Mouse (Mus musculus): Measurements from ENCODE around the gene Cldn9. TPM values are rescaled to one million over a fixed set of nuclear protein-coding genes. Genes with fewer than 3 reads are reported as not detected.

The Cldn9 gene
- polyA plus RNA-seq, 1 experiment from 2014 or later = 0.70 TPM

DNA sequence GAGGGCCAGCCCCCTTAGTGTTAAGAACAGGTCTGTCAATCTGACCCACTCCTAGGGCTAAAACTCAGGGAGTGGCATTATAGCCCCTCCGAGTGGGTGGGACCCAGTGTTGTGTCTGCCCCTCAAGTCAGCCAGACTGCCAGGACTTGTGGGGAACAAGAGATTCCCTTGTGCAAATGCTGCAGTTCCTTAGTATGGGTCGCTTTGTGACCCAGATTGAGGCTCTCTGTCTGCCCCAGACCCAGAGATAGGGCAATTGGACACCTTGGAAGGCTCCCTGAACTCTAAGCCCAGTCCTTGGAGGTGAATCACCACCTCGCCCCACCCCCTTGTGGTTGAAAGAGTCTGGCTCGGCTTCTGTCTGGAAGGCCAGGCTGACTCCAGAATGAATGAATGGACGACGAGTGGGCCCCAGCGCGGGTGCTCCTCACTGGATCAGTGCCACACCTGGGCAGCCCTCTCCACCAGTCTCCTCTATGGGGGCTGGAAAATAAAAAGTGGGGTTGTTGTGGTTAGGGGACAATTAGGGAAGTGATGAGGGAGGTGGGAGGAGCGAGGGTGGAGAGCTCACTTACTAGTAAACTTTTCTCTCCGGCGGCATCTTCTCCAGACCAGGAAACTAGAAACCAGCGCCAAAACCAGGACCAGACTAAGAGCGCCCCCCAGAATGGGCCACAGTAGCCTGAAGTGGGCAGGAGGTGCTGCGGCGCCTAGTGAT, 8.1 kb downstream of the Cldn9 start:
- H3K9ac ChIP-seq (replicated peaks; ENCODE audit: low read depth, low read length) = no peak overlapping the region
- 10% methylated on average over 15 of the region's 15 CpGs for WGBS
- H3K9me3 ChIP-seq (ENCODE audit: control insufficient read depth, low read length) = no peaks in the 10 kb centered on the region
- H3K36me3 ChIP-seq (ENCODE audit: control insufficient read depth, insufficient read depth, low read length) = no peaks in the 10 kb centered on the region
- H3K27me3 ChIP-seq (ENCODE audit: control insufficient read depth, insufficient read depth, low read length) = peaks cover 13% of the 10 kb centered on the region
- peak overlapping the region; percentile 82; the same call in 1 of the 2 replicates for H3K4me2 ChIP-seq (ENCODE audit: low read depth, low read length)
- H3K27ac ChIP-seq (ENCODE audit: low read depth, low read length) = no peak overlapping the region
- H3K4me1 ChIP-seq (ENCODE audit: control insufficient read depth, insufficient read depth, low read length) = peaks cover 10% of the 10 kb centered on the region; the same call in 1 of the 2 replicates
- no peak overlapping the region; the same call in 1 of the 2 replicates for H3K4me3 ChIP-seq (ENCODE audit: low read depth, low read length)
- no peak for ATAC-seq (ENCODE audit: low read depth)

DNA sequence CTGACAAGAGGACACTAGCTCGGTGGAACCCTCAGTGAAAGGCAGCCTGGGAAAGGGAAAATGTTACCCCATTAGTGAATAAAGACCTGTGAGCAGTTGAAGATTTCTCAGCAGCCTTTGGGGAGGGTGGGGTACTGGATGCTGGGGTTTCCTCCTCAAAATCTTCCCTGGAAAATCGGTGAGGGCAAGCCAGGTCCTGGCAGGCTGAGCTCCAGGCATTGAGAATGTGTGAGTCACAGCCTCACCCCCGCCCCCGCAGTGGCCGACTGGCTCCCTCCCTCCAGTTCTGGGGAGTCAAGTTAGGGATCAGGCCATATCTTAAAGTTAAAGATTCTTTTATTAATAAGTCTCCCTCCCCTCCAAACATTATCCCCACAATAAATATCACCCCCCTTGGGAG, 8.7 kb downstream of the Cldn9 start:
- peaks cover 9% of the 10 kb centered on the region for H3K27me3 ChIP-seq (ENCODE audit: control insufficient read depth, insufficient read depth, low read length)
- no peak overlapping the region for H3K27ac ChIP-seq (ENCODE audit: low read depth, low read length)
- H3K4me1 ChIP-seq (ENCODE audit: control insufficient read depth, insufficient read depth, low read length) = peaks cover 10% of the 10 kb centered on the region; the same call in 1 of the 2 replicates
- WGBS = 38% methylated on average over 5 of the region's 5 CpGs
- no peak for ATAC-seq (ENCODE audit: low read depth)
- H3K4me2 ChIP-seq (ENCODE audit: low read depth, low read length) = no peak overlapping the region
- H3K36me3 ChIP-seq (ENCODE audit: control insufficient read depth, insufficient read depth, low read length) = no peaks in the 10 kb centered on the region
- H3K9me3 ChIP-seq (ENCODE audit: control insufficient read depth, low read length) = no peaks in the 10 kb centered on the region
- H3K4me3 ChIP-seq (ENCODE audit: low read depth, low read length) = no peak overlapping the region
- H3K9ac ChIP-seq (replicated peaks; ENCODE audit: low read depth, low read length) = no peak overlapping the region

GRCm38 (mm10) chr17:23674271-23674952, 9.4 kb downstream of the Cldn9 start:
- ATAC-seq (ENCODE audit: low read depth) = peak; percentile 4; the same call in 1 of the 2 replicates
- WGBS = 44% methylated on average over 9 of the region's 9 CpGs
- Histone ChIP-seq H3K36me3 (ENCODE audit: control insufficient read depth, insufficient read depth, low read length) (no peaks in the 10 kb centered on the region), H3K4me3 (ENCODE audit: low read depth, low read length) (peak overlapping the region; percentile 59), H3K27ac (ENCODE audit: low read depth, low read length) (no peak overlapping the region), H3K9ac (replicated peaks; ENCODE audit: low read depth, low read length) (peak overlapping the region; percentile 69), H3K4me2 (ENCODE audit: low read depth, low read length) (peak overlapping the region; percentile 56), H3K4me1 (ENCODE audit: control insufficient read depth, insufficient read depth, low read length) (peaks cover 10% of the 10 kb centered on the region; the same call in 1 of the 2 replicates), H3K27me3 (ENCODE audit: control insufficient read depth, insufficient read depth, low read length) (peaks cover 9% of the 10 kb centered on the region), H3K9me3 (ENCODE audit: control insufficient read depth, low read length) (no peaks in the 10 kb centered on the region)

GRCm38 (mm10) chr17:23673424-23674073, 10.3 kb downstream of the Cldn9 start, which contains the start of the genes Hcfc1r1 and Thoc6:
Gene Hcfc1r1, plus strand, starts transcription at chr17:23673596.
Gene Thoc6, minus strand, starts transcription at chr17:23673882.
- peak within 1 kb of the TSS; percentile 69 for H3K9ac ChIP-seq (replicated peaks; ENCODE audit: low read depth, low read length)
- H3K4me3 ChIP-seq (ENCODE audit: low read depth, low read length) = peak within 1 kb of the TSS; percentile 59
- peaks cover 5% of the 10 kb centered on the region; the same call in 1 of the 2 replicates for H3K36me3 ChIP-seq (ENCODE audit: control insufficient read depth, insufficient read depth, low read length)
- peak within 1 kb of the TSS; percentile 56 for H3K4me2 ChIP-seq (ENCODE audit: low read depth, low read length)
- under 1% methylated on average over 44 of the region's 45 CpGs for WGBS
- peaks cover 4% of the 10 kb centered on the region; the same call in 1 of the 2 replicates for H3K27me3 ChIP-seq (ENCODE audit: control insufficient read depth, insufficient read depth, low read length)
- H3K9me3 ChIP-seq (ENCODE audit: control insufficient read depth, low read length) = no peaks in the 10 kb centered on the region
- H3K4me1 ChIP-seq (ENCODE audit: control insufficient read depth, insufficient read depth, low read length) = peaks cover 10% of the 10 kb centered on the region; the same call in 1 of the 2 replicates
- ATAC-seq (ENCODE audit: low read depth) = peak; percentile 96
- H3K27ac ChIP-seq (ENCODE audit: low read depth, low read length) = peak within 1 kb of the TSS; percentile 89

GRCm38 (mm10) chr17:23672761-23673160, 11.1 kb downstream of the Cldn9 start:
- peak overlapping the region; percentile 59 for H3K4me3 ChIP-seq (ENCODE audit: low read depth, low read length)

GRCm38 (mm10) chr17:23671519-23671918, 12.3 kb downstream of the Cldn9 start:
- H3K36me3 ChIP-seq (ENCODE audit: control insufficient read depth, insufficient read depth, low read length) = peaks cover 5% of the 10 kb centered on the region; the same call in 1 of the 2 replicates
- H3K4me2 ChIP-seq (ENCODE audit: low read depth, low read length) = no peak overlapping the region
- H3K4me3 ChIP-seq (ENCODE audit: low read depth, low read length) = no peak overlapping the region
- H3K27me3 ChIP-seq (ENCODE audit: control insufficient read depth, insufficient read depth, low read length) = peaks cover 4% of the 10 kb centered on the region; the same call in 1 of the 2 replicates
- H3K9ac ChIP-seq (replicated peaks; ENCODE audit: low read depth, low read length) = no peak overlapping the region
- H3K9me3 ChIP-seq (ENCODE audit: control insufficient read depth, low read length) = no peaks in the 10 kb centered on the region
- no peak for ATAC-seq (ENCODE audit: low read depth)
- 95% methylated on average over 3 of the region's 3 CpGs for WGBS
- no peak overlapping the region for H3K27ac ChIP-seq (ENCODE audit: low read depth, low read length)
- peaks cover 6% of the 10 kb centered on the region; the same call in 1 of the 2 replicates for H3K4me1 ChIP-seq (ENCODE audit: control insufficient read depth, insufficient read depth, low read length)

More at GRCm38 (mm10) chr17:23672761-23673160, 11.1 kb downstream of the Cldn9 start:
- Histone ChIP-seq H3K27ac (ENCODE audit: low read depth, low read length) (no peak overlapping the region), H3K27me3 (ENCODE audit: control insufficient read depth, insufficient read depth, low read length) (peaks cover 4% of the 10 kb centered on the region; the same call in 1 of the 2 replicates), H3K9ac (replicated peaks; ENCODE audit: low read depth, low read length) (no peak overlapping the region), H3K4me1 (ENCODE audit: control insufficient read depth, insufficient read depth, low read length) (peaks cover 10% of the 10 kb centered on the region; the same call in 1 of the 2 replicates), H3K9me3 (ENCODE audit: control insufficient read depth, low read length) (no peaks in the 10 kb centered on the region), H3K4me2 (ENCODE audit: low read depth, low read length) (peak overlapping the region; percentile 56), H3K36me3 (ENCODE audit: control insufficient read depth, insufficient read depth, low read length) (peaks cover 5% of the 10 kb centered on the region; the same call in 1 of the 2 replicates)
- no peak for ATAC-seq (ENCODE audit: low read depth)
- WGBS = 72% methylated on average over 3 of the region's 3 CpGs

DNA sequence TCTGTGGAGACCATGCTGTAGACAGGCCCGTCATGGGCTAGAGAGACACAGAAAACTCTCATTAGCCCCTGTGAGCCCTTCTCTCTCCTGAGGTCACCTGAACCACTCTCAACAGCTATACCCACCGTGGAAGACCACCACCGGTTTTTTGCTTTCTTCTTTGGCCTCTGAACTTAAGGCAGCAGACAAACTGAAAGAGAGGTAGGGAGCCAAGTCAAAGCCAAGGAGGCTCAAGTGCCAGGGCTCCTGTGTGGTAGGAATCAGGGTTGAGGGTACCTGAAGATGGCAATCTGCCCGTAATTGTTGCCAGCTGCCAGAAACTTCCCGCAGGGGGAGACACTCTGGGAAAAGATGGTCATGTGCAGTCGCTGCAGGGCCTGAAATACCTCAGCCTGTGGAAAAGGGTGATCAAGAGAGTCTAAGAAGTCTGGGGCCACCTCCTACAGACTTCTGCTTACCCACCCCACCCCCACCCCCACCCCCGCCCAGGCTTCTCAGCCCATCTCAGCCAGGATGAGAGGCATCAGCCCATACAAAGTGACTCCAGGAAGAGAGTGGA, 13.2 kb downstream of the Cldn9 start:
- H3K4me3 ChIP-seq (ENCODE audit: low read depth, low read length) = no peak overlapping the region

GRCm38 (mm10) chr17:23665511-23665910, 18.3 kb downstream of the Cldn9 start:
- Histone ChIP-seq H3K4me3 (ENCODE audit: low read depth, low read length) (no peak overlapping the region), H3K9me3 (ENCODE audit: control insufficient read depth, low read length) (no peaks in the 10 kb centered on the region), H3K4me2 (ENCODE audit: low read depth, low read length) (no peak overlapping the region), H3K4me1 (ENCODE audit: control insufficient read depth, insufficient read depth, low read length) (no peaks in the 10 kb centered on the region), H3K36me3 (ENCODE audit: control insufficient read depth, insufficient read depth, low read length) (peaks cover 5% of the 10 kb centered on the region; the same call in 1 of the 2 replicates), H3K27me3 (ENCODE audit: control insufficient read depth, insufficient read depth, low read length) (peaks cover 8% of the 10 kb centered on the region), H3K27ac (ENCODE audit: low read depth, low read length) (no peak overlapping the region), H3K9ac (replicated peaks; ENCODE audit: low read depth, low read length) (no peak overlapping the region)
- WGBS = 87% methylated on average over 14 of the region's 14 CpGs
- ATAC-seq (ENCODE audit: low read depth) = no peak

More for the DNA sequence above, 13.2 kb downstream of the Cldn9 start:
- ATAC-seq (ENCODE audit: low read depth) = no peak
- H3K9me3 ChIP-seq (ENCODE audit: control insufficient read depth, low read length) = no peaks in the 10 kb centered on the region
- no peak overlapping the region for H3K4me2 ChIP-seq (ENCODE audit: low read depth, low read length)
- 93% methylated on average over 7 of the region's 7 CpGs for WGBS
- H3K4me1 ChIP-seq (ENCODE audit: control insufficient read depth, insufficient read depth, low read length) = no peaks in the 10 kb centered on the region; the same call in 1 of the 2 replicates
- H3K27me3 ChIP-seq (ENCODE audit: control insufficient read depth, insufficient read depth, low read length) = no peaks in the 10 kb centered on the region
- H3K9ac ChIP-seq (replicated peaks; ENCODE audit: low read depth, low read length) = no peak overlapping the region
- peaks cover 5% of the 10 kb centered on the region; the same call in 1 of the 2 replicates for H3K36me3 ChIP-seq (ENCODE audit: control insufficient read depth, insufficient read depth, low read length)
- H3K27ac ChIP-seq (ENCODE audit: low read depth, low read length) = no peak overlapping the region

Data from neural tube, embryonic 14.5 days (tissue).